Mouse (Mus musculus) gastrocnemius, postnatal 4 days (tissue): ENCODE measurements around the gene Cog5. TPM values are rescaled to one million over a fixed set of nuclear protein-coding genes. Genes with fewer than 3 reads are reported as not detected.

Source experiments
- DNase-seq, 2 experiments: peaks; one replicate each; pipeline ENCODE4 v3.0.0; 2021 to 2022; ENCODE audit warnings: low spot score in 2 of 2, mixed read lengths in 2 of 2
- total RNA-seq, 2 experiments: library from RNA; stranded (reverse); gene quantifications; 2 replicates each; pipeline ENCODE4 v1.2.3; 2021

Cog5 gene
- total RNA-seq, 2 experiments from 2014 or later: 35.7 to 37.2 TPM

GRCm38 (mm10) chr12:31890685-31891084 lies 236.0 kb downstream of the Cog5 start:
- DNase-seq: no peak

DNA sequence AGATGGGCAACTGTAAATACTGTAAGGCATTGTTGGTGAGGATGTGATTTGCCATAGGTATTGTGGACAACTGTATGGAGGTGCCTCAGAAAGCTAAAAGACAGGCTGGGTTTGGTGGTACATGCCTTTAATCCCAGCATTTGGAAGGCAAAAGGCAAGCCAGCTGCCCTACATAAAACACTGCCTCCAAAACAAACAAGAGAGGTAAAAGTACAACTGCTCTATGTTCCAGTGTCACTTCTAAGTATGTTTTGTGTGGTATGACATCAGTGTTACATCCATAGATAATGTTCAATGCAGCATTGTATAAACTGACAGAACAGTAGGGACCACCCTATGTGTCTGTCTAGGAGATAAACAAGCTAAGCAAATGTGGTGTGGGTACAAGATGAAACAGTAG lies 237.4 kb downstream of the Cog5 start:
- DNase-seq: no peak

- no peak for DNase-seq
Observed at GRCm38 (mm10) chr12:31892771-31893170, 238.1 kb downstream of the Cog5 start.

- no peak for DNase-seq
Observed at GRCm38 (mm10) chr12:31895095-31895734, 240.5 kb downstream of the Cog5 start.

DNA sequence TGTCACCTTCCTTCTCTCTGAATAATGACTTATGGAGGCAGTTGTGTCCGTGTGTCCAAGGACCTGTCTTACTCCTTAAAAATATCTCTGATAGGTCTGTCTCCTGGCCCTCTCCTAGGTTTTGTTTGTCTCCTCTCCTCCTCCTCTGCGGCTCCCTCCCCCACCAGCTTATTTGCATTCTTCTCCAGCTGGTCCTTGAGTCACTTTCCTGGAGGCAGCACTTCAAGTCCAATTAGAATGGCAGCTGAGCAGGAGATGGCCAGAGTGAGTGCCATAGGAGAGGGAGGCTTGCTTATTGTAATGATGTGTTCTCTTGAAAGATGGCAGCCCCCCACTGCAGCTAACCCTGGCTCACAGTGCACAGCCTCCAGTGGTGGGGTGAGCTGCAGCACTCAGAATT lies 241.2 kb downstream of the Cog5 start:
- DNase-seq: no peak

GRCm38 (mm10) chr12:31896295-31896694 lies 241.6 kb downstream of the Cog5 start:
- DNase-seq: no peak

GRCm38 (mm10) chr12:31896986-31897385 lies 242.3 kb downstream of the Cog5 start:
- DNase-seq: no peak

- DNase-seq: no peak
Observed at GRCm38 (mm10) chr12:31897456-31897855, 242.8 kb downstream of the Cog5 start.

DNA sequence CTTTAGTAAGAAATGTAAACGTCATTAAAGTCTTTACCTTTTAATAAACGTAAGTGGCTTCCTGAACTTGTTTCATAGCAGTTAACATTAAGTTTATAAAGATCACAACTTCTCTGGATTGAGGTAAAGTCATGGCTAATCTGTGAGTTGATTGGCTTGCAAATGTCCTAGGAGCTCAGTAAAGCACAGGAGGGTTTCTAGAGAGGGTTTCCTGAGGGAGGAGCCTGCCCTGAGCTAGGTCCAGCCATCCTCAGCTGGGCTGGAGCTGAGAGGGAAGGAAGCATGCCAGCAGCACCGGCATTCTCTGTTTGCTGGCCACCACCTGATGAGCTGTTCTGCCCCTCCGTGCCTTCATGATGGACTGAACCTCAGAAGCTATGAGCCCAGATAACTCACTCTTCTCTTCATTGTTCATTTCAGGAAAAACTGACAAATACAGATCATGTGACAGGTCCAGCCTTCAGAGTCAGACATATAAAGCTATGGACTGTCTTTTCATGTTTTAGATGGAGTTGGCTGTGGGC lies 245.8 kb downstream of the Cog5 start:
- no peak for DNase-seq

DNA sequence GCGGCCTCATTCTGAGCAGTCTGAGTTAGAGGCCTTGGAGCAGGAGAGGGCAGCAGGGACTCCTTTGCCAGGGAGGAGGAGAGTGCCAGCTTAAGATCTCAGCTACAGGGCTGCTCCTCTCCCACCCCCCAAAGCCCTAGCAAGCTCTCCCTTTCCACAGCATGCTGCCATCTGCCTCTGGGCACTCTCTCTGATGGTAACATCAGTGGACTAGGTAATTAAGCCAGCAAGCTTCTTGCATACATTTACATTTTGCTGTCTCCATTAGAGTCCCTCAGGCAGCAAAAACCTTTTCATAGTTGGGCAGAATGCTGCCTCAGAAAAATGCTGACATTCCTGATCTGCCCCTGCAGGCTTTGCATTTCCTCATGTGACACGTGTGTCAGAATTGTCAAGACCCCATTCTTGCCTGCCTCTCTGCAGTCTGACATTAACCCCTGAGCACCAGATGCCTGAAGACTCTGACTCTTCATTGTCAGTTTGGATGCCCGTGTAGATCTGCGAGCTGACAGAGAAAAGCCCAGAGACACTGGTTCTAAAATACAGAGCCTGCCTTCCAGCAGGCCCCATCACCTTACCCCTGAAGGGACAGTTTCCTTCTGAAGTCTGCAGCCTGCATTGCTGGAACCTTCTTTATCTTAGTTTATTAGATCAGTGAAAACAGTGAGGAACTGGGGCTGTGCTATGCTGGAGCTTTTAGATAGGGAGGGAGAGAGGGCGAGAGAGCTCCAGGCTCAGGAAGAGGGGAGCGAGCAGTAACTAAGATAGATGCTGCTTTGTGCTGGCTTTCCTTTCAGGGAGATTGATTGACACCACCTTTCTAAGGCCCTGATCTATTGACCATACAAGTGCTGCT lies 251.3 kb downstream of the Cog5 start:
- no peak for DNase-seq

GRCm38 (mm10) chr12:31907436-31907835 lies 252.8 kb downstream of the Cog5 start:
- no peak for DNase-seq

- no peak for DNase-seq
Observed at GRCm38 (mm10) chr12:31912966-31913551, 258.4 kb downstream of the Cog5 start.

DNA sequence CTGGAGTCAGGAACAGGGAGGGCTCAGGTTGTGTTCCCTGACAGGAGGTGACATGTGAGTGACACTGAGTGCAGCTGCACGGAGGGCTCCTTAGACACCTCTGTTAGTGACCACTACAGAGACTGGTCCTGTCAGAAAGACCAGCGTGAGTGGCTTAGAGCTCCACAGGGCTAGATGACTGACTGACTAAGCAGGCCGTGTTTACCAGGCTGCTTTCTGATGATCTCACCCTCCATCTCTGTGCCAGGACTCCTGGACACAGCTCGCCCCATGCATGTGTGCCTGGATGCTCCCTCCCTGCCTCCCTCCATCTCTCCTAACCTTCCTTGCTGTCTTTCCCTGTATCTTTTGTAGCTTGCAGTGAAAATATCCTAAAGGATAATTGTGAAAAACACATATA lies 258.9 kb downstream of the Cog5 start:
- peak in 1 of 2 experiments; percentile 25 for DNase-seq

GRCm38 (mm10) chr12:31916691-31917090 lies 262.0 kb downstream of the Cog5 start:
- DNase-seq: no peak

- peak in 1 of 2 experiments; percentile 22 for DNase-seq
Observed at GRCm38 (mm10) chr12:31917245-31917644, 262.6 kb downstream of the Cog5 start.

- DNase-seq: no peak
Observed at GRCm38 (mm10) chr12:31920464-31921405, 266.1 kb downstream of the Cog5 start.

GRCm38 (mm10) chr12:31924135-31924534 lies 269.5 kb downstream of the Cog5 start:
- DNase-seq: no peak

DNA sequence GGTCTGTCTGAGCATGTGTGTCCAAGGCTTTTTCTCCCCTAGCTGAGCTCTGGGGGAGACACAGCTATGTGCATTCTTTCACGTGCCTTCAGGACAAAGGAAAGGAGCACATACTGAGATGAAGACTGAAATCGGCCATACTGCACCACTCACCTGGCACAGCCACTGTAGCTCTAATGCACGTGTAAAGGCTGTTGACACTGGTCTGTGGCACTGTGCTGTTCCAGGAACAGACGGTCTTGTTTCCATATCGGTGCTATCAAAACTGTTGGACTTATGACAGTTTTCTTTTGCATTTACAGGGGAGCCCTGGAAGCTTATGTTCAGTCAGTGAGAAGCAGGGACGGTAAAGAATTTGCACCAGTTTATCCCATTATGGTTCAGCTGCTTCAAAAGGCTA lies 270.7 kb downstream of the Cog5 start:
- DNase-seq: no peak

DNA sequence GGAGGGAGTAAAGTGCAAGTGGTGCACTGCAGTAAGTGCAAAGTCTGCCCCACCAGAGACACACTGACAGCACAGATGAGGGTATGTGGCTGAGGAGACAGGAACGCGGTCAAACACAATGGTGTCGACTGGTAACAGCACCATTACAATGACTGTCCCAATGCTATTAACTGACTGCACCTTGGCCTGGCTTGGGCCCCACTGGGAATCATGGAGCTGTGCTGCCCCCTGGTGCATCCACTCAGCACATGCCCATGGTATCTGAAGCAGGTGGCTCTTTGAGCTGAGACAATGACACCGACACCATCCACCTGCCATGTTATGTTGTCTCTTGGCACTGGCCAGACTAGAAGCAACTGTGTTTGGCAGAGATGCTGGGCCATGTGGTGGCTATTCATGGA lies 272.0 kb downstream of the Cog5 start:
- peak; percentile 49 to 65 for DNase-seq

DNA sequence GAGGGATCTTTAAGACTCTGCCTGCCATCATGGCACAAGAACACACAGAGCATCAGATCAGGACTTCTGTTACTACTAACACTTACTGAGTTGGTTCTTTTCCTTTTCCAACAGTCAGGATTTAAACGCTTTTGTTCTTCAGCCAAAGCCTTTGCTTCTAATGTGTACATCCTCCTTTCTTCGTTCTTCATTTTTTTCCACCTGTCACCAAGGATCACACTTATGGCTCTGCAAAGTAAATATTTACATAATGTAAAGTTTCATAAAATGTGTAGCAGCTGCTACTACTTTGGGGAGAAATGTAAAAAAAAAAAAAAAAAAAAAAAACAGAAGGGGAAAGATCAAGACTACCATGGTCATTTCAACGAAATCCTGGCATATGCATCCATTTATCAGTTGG lies 273.8 kb downstream of the Cog5 start:
- no peak for DNase-seq

DNA sequence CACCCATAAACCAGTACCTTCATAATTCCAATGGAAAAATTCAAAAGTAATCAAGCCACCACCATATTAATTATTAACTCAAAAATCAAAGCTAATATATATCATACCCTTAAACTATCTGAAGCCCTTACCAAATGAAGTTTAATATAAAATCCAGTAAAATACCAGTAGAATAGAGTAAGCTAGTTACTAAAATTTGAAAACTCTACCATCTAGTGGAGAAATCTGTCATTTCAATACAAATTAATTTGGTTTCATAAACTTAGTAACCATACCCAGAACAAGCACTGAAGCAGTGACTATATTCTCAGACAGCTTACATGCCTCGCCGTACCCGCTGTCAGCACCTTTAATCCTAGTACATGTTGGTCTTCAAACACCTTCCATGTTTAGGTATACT lies 277.1 kb downstream of the Cog5 start:
- DNase-seq: no peak
